Mouse (Mus musculus): ENCODE results near the gene Pigw.

Pigw gene

GRCm38 (mm10) chr11:84879772-84880464 is at the start of gene Pigw, which contains the start of gene Myo19:
Gene Pigw (minus strand): TSS chr11:84880285.
Gene Myo19 (plus strand): TSS chr11:84880148.
- DNase-seq, result peak; percentile 77

- DNase-seq, result no peak
These were observed 40.9 kb upstream of the Pigw start for GRCm38 (mm10) chr11:84920981-84921380.

- no peak for DNase-seq
These were observed 39.9 kb upstream of the Pigw start for GRCm38 (mm10) chr11:84919951-84920350.

GRCm38 (mm10) chr11:84919276-84919675 is 39.2 kb upstream of the Pigw start:
- DNase-seq, result peak; percentile 22

- DNase-seq, result peak; percentile 92
These were observed 38.3 kb upstream of the Pigw start for GRCm38 (mm10) chr11:84918425-84918824.

GRCm38 (mm10) chr11:84916703-84917300 is 36.7 kb upstream of the Pigw start:
- DNase-seq, result no peak

- DNase-seq, result peak; percentile 78
These were observed 36.1 kb upstream of the Pigw start, which contains the start of gene Znhit3 for GRCm38 (mm10) chr11:84916053-84916702. Gene Znhit3 (minus strand): TSS chr11:84916366.

GRCm38 (mm10) chr11:84914673-84915072 is 34.6 kb upstream of the Pigw start:
- DNase-seq, result no peak

GRCm38 (mm10) chr11:84910411-84910810 is 30.3 kb upstream of the Pigw start:
- no peak for DNase-seq

- no peak for DNase-seq
These were observed 28.4 kb upstream of the Pigw start for GRCm38 (mm10) chr11:84908480-84908879.

- DNase-seq, result no peak
These were observed 27.0 kb upstream of the Pigw start for GRCm38 (mm10) chr11:84907081-84907480.

- no peak for DNase-seq
These were observed 24.6 kb upstream of the Pigw start for GRCm38 (mm10) chr11:84904597-84905144.

- no peak for DNase-seq
These were observed 13.0 kb upstream of the Pigw start for GRCm38 (mm10) chr11:84893113-84893512.

GRCm38 (mm10) chr11:84891705-84892104 is 11.6 kb upstream of the Pigw start:
- no peak for DNase-seq

GRCm38 (mm10) chr11:84889492-84889891 is 9.4 kb upstream of the Pigw start:
- DNase-seq, result no peak

GRCm38 (mm10) chr11:84888025-84888424 is 7.9 kb upstream of the Pigw start:
- no peak for DNase-seq

- no peak for DNase-seq
These were observed 6.9 kb upstream of the Pigw start for GRCm38 (mm10) chr11:84886767-84887511.

GRCm38 (mm10) chr11:84886236-84886635 is 6.2 kb upstream of the Pigw start:
- DNase-seq, result no peak

- no peak for DNase-seq
These were observed 5.2 kb upstream of the Pigw start for GRCm38 (mm10) chr11:84885238-84885637.

- no peak for DNase-seq
These were observed 2.3 kb upstream of the Pigw start for GRCm38 (mm10) chr11:84882346-84882745.

GRCm38 (mm10) chr11:84880971-84881370 is 886 bp upstream of the Pigw start:
- no peak for DNase-seq

GRCm38 (mm10) chr11:84880465-84880961 is 428 bp upstream of the Pigw start:
- peak; percentile 42 for DNase-seq

All from cerebellum, adult 11 months (tissue).